Mouse (Mus musculus): ENCODE results near the gene Babam2.

DNA sequence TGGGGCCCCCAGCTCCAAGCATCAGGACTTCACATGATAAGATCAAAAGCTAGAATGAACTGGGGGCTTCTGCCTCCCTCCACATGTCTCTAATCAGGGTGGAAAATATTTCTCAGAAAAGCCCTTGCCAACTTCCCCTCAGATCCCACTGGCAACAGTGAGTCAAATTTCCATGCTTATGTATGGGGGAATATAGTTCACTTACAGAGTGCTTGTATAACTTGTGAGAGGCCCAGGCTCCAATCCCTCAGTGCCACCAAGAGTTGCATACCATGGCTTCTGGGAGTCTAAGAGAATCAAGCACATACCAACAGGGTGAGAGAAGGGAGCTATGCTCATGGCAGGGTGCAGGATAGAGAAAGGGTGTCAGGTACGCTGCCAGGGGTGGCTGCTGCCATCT is 355.0 kb downstream of the Babam2 start:
- TF ChIP-seq HCFC1 (IDR thresholded peaks at IDR 0.05; ENCODE audit: borderline replicate concordance, insufficient read depth, low read length) (no peak), ZNF384 (IDR thresholded peaks at IDR 0.05; ENCODE audit: low read depth, low read length) (no peak), CHD2 (IDR thresholded peaks at IDR 0.05; ENCODE audit: low read depth, low read length) (no peak), MAFK (IDR thresholded peaks at IDR 0.05; ENCODE audit: insufficient read depth, low read depth, low read length) (no peak)

Measured in ES-E14 (cell line).